ENCODE assay signal across 17 mouse cellular contexts in the genomic region with DNA sequence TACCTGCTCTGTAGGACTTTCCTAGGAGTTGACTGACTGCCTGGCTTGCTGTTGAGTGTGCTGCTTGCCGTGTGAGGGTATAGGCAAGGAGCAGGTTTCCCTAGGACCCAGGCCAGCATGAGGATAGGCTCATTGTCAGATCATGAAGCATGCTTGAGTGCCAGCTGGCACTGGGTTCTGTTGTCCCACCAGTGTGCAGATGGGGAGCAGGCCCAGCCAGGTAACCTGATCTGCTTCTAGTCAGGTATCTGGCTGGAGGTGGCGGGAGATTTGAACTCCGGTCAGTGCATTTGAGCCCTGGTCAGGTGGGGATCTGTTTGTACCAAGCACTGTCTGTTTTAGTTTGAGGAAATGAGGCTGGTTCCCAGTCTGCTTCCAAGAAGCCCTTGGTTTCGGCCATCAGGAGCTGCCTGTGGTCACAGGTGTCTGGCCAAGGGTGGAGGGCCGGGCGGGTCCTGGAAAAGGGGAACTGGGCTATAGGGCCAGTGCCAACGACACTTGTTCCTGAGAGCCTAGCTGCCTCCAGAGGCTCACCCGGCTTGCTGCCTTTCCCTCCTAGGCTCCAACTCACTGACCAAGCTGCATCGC. TPM values are rescaled to one million over a fixed set of nuclear protein-coding genes. Genes with fewer than 3 reads are reported as not detected.
A peak's percentile ranks its signal among the peaks of the same experiment; 100 is the strongest.
DNase-seq lines count a peak whose midpoint lies in the region; ATAC-seq and TF ChIP-seq lines count a peak whose summit lies in the region.
"Had no signal": no experiment of that assay in that cellular context is flagged by ENCODE, and none has a peak within 500 bp of the region (broad histone marks: within the 10 kb centered on the region; RNA-seq: fewer than 3 reads in every experiment).

No protein-coding gene starts in this region.

- H3K9me3 ChIP-seq in forebrain, embryonic 10.5 days: no peaks in the 10 kb centered on the region
- no peaks in the 10 kb centered on the region for H3K9me3 ChIP-seq in forebrain, embryonic 13.5 days (replicated peaks)
- no peaks in the 10 kb centered on the region for H3K9me3 ChIP-seq in limb, embryonic 10.5 days (replicated peaks)
- H3K9me3 ChIP-seq: heart, embryonic 13.5 days; intestine, embryonic 15.5 days had no signal

- WGBS in forebrain, embryonic 10.5 days: 89% methylated on average over 9 of the region's 9 CpGs
- 92% methylated on average over 9 of the region's 9 CpGs for WGBS in forebrain, embryonic 13.5 days
- 56% methylated on average over 9 of the region's 9 CpGs for whole genome bisulfite sequencing in liver, adult 2 months
- 89% methylated on average over 9 of the region's 9 CpGs for WGBS in limb, embryonic 10.5 days

- H3K27ac ChIP-seq in forebrain, embryonic 10.5 days: 0 out of 2 replicates have a peak overlapping the region, but pooled peaks have one; percentile 8
- H3K27ac ChIP-seq in forebrain, embryonic 13.5 days: no peak overlapping the region
- 0 out of 2 replicates have a peak overlapping the region, but pooled peaks have one; percentile 5 for H3K27ac ChIP-seq in liver, adult 2 months (replicated peaks; ENCODE audit: insufficient read depth, low read depth, low read length)
- H3K27ac ChIP-seq in limb, embryonic 10.5 days: 0 out of 2 replicates have a peak overlapping the region, but pooled peaks have one; percentile 26
- H3K27ac ChIP-seq: heart, embryonic 13.5 days; hindbrain, embryonic 14.5 days; intestine, embryonic 15.5 days had no signal

- H3K79me2 ChIP-seq in liver, adult 2 months (ENCODE audit: control insufficient read depth, insufficient read depth, low read length): peaks cover 99% of the 10 kb centered on the region

- no peak for ATAC-seq in forebrain, embryonic 13.5 days
- ATAC-seq: forebrain, embryonic 14.5 days; intestine, embryonic 15.5 days had no signal

- no peak for TF ChIP-seq POLR2A in liver, adult 2 months (IDR thresholded peaks at IDR 0.05; ENCODE audit: extremely low read depth, insufficient read depth, low read length)

- no peak overlapping the region for H3K4me2 ChIP-seq in forebrain, embryonic 13.5 days
- H3K4me2 ChIP-seq: heart, embryonic 13.5 days; hindbrain, embryonic 14.5 days; intestine, embryonic 15.5 days had no signal

- no peak for DNase-seq in forebrain, embryonic 10.5 days (ENCODE audit: extremely low spot score, low spot score)
- DNase-seq in liver, adult 2 months (ENCODE audit: extremely low read depth, low read depth, low spot score): no peak
- no peak for DNase-seq in liver
- DNase-seq in brain, adult 2 months (ENCODE audit: low read depth, low spot score): peak; percentile 11
- no peak for DNase-seq in limb, embryonic 10.5 days (ENCODE audit: low spot score)
- DNase-seq in frontal cortex, adult 2 months (ENCODE audit: extremely low spot score in 1 of 2, low spot score in 1 of 2): no peak
- DNase-seq in kidney, postnatal 10 days: no peak
- DNase-seq: adrenal gland, postnatal 10 days; cerebellum, adult 11-12 months; cerebellum, adult 9-10 months; gastrocnemius, postnatal 14 days; heart, postnatal 36 days had no signal

- H3K27me3 ChIP-seq in forebrain, embryonic 10.5 days (ENCODE audit: poor library complexity, severe bottlenecking): peaks cover 63% of the 10 kb centered on the region
- H3K27me3 ChIP-seq in forebrain, embryonic 13.5 days: peaks cover 19% of the 10 kb centered on the region
- no peaks in the 10 kb centered on the region for H3K27me3 ChIP-seq in liver, adult 2 months (ENCODE audit: control insufficient read depth, insufficient read depth, low read length)
- no peaks in the 10 kb centered on the region for H3K27me3 ChIP-seq in limb, embryonic 10.5 days (ENCODE audit: low read depth, poor library complexity, severe bottlenecking)
- H3K27me3 ChIP-seq: heart, embryonic 13.5 days; intestine, embryonic 15.5 days had no signal

- H3K36me3 ChIP-seq in forebrain, embryonic 10.5 days (replicated peaks): no peaks in the 10 kb centered on the region
- no peaks in the 10 kb centered on the region for H3K36me3 ChIP-seq in forebrain, embryonic 13.5 days (ENCODE audit: poor library complexity, severe bottlenecking)
- no peaks in the 10 kb centered on the region for H3K36me3 ChIP-seq in liver, adult 2 months (ENCODE audit: control insufficient read depth, insufficient read depth, low read length)
- H3K36me3 ChIP-seq in limb, embryonic 10.5 days: peaks cover 3% of the 10 kb centered on the region; the same call in 1 of the 2 replicates
- H3K36me3 ChIP-seq: heart, embryonic 13.5 days; intestine, embryonic 15.5 days had no signal

- no peak overlapping the region for H3K4me3 ChIP-seq in forebrain, embryonic 10.5 days
- no peak overlapping the region for H3K4me3 ChIP-seq in forebrain, embryonic 13.5 days
- H3K4me3 ChIP-seq in liver, adult 2 months (ENCODE audit: insufficient read depth, low read depth, low read length): no peak overlapping the region
- H3K4me3 ChIP-seq in limb, embryonic 10.5 days: no peak overlapping the region
- H3K4me3 ChIP-seq: heart, embryonic 13.5 days; intestine, embryonic 15.5 days had no signal

- H3K9ac ChIP-seq in forebrain, embryonic 13.5 days: no peak overlapping the region
- 0 out of 2 replicates have a peak overlapping the region, but pooled peaks have one; percentile 5 for H3K9ac ChIP-seq in liver, adult 2 months (ENCODE audit: low read depth, low read length)
- H3K9ac ChIP-seq: heart, embryonic 13.5 days; hindbrain, embryonic 14.5 days; intestine, embryonic 15.5 days had no signal

- H3K4me1 ChIP-seq in forebrain, embryonic 10.5 days: peaks cover 16% of the 10 kb centered on the region
- no peaks in the 10 kb centered on the region for H3K4me1 ChIP-seq in forebrain, embryonic 13.5 days
- peaks cover 85% of the 10 kb centered on the region for H3K4me1 ChIP-seq in liver, adult 2 months (ENCODE audit: control insufficient read depth, insufficient read depth, low read length)
- peaks cover 31% of the 10 kb centered on the region for H3K4me1 ChIP-seq in limb, embryonic 10.5 days

- no peak for TF ChIP-seq CTCF in liver, adult 2 months (IDR thresholded peaks at IDR 0.05; ENCODE audit: low read depth, low read length)

RNA-seq across cellular contexts. Expression of gene Rxra, which starts 48.6 kb away (rescaled TPM):
- 7.7 and 7.8 TPM in 2 replicates for polyA plus RNA-seq in forebrain, embryonic 10.5 days (2016; fragmentation: Nextera tagmentation; extraction: Ambion mirVana)
- polyA plus RNA-seq in forebrain, embryonic 13.5 days (2015; fragmentation: Nextera tagmentation; extraction: Ambion mirVana): 4.3 and 4.9 TPM in 2 replicates
- 108 and 124 TPM in 2 replicates for total RNA-seq in liver, adult 2 months (2014; rRNA removed)
- 303 and 313 TPM in 2 replicates for polyA plus RNA-seq in liver, adult 2 months (2012; rRNA removed)
- 8.7 and 10.9 TPM in 2 replicates for polyA plus RNA-seq in limb, embryonic 10.5 days (2016; fragmentation: Nextera tagmentation; extraction: Ambion mirVana)
- 12.3 and 16.0 TPM in 2 replicates for polyA plus RNA-seq in frontal cortex, adult 2 months (2012; rRNA removed)

Comparison
In these comparisons a context has a peak if more than half of its experiments do, and no peak if none do; other contexts are left out.
1. RNA of gene Rxra, which starts 48.6 kb away (polyA plus RNA-seq): 303 to 313 TPM in liver, adult 2 months; 12.3 to 16.0 TPM in frontal cortex, adult 2 months, 8.7 to 10.9 TPM in limb, embryonic 10.5 days, 7.7 to 7.8 TPM in forebrain, embryonic 10.5 days and 4.3 to 4.9 TPM in forebrain, embryonic 13.5 days; every median in the first group is over 10 times any median in the second.